Mouse (Mus musculus) cortical plate, adult 2 months (tissue): ENCODE data around the gene Cd83. TPM values are rescaled to one million over a fixed set of nuclear protein-coding genes. Genes with fewer than 3 reads are reported as not detected.

ENCODE experiments used
- H3K27ac ChIP-seq: fragments of 200-500 bp; 2 replicates; pipeline ENCODE4 v1.5.1; 2012; ENCODE audit warnings: low read length, control low read depth, inconsistent platforms; ENCODE audit not compliant: insufficient read depth
- H3K4me1 ChIP-seq: fragments of 200-500 bp; 2 replicates; pipeline ENCODE4 v1.6.1; 2011; ENCODE audit warnings: low read length; ENCODE audit not compliant: control insufficient read depth, insufficient read depth
- H3K4me3 ChIP-seq: fragments of 200-500 bp; 2 replicates; pipeline ENCODE4 v1.5.1; 2011; ENCODE audit warnings: mild to moderate bottlenecking, low read length, control low read depth; ENCODE audit not compliant: insufficient read depth
- CTCF ChIP-seq: fragments of 200-500 bp; IDR thresholded peaks from 2 replicates; pipeline ENCODE4 v1.5.1; 2011; ENCODE audit warnings: mild to moderate bottlenecking, control low read depth, low read length; ENCODE audit not compliant: insufficient read depth; ENCODE audit errors: extremely low read depth
- POLR2A ChIP-seq: fragments of 200-500 bp; IDR thresholded peaks from 2 replicates; pipeline ENCODE4 v1.6.1; 2011; ENCODE audit warnings: mild to moderate bottlenecking, low read length, control low read depth; ENCODE audit not compliant: insufficient read depth; ENCODE audit errors: extremely low read depth
- polyA plus RNA-seq: library from polyadenylated mRNA; depleted of rRNA; stranded (reverse); fragments of >200 nt; gene quantifications from 2 replicates; pipeline ENCODE4 v1.2.3, GENCODE M21; 2012

Gene Cd83
- polyA plus RNA-seq, 1 experiment = 11.7 TPM

GRCm38 (mm10) chr13:43755573-43755972, 29.0 kb upstream of the Cd83 start:
- no peak overlapping the region for H3K4me3 ChIP-seq
- TF ChIP-seq POLR2A (no peak), CTCF (no peak)
- H3K4me1 ChIP-seq = no peaks in the 10 kb centered on the region

GRCm38 (mm10) chr13:43761156-43761855, 23.3 kb upstream of the Cd83 start:
- TF ChIP-seq CTCF (no peak), POLR2A (no peak)

More at GRCm38 (mm10) chr13:43755573-43755972, 29.0 kb upstream of the Cd83 start:
- H3K27ac ChIP-seq = no peak overlapping the region

GRCm38 (mm10) chr13:43762901-43763300, 21.7 kb upstream of the Cd83 start:
- H3K27ac ChIP-seq = no peak overlapping the region
- no peak for TF ChIP-seq CTCF
- H3K4me3 ChIP-seq = no peak overlapping the region
- peaks cover 5% of the 10 kb centered on the region for H3K4me1 ChIP-seq

More at GRCm38 (mm10) chr13:43761156-43761855, 23.3 kb upstream of the Cd83 start:
- H3K27ac ChIP-seq = no peak overlapping the region
- H3K4me1 ChIP-seq = peaks cover 5% of the 10 kb centered on the region
- H3K4me3 ChIP-seq = no peak overlapping the region

- peaks cover 5% of the 10 kb centered on the region for H3K4me1 ChIP-seq
- no peak overlapping the region for H3K4me3 ChIP-seq
- H3K27ac ChIP-seq = no peak overlapping the region
- TF ChIP-seq POLR2A (no peak), CTCF (no peak)
Measured at GRCm38 (mm10) chr13:43763301-43763994, 21.1 kb upstream of the Cd83 start.

- no peak overlapping the region for H3K4me3 ChIP-seq
- H3K4me1 ChIP-seq = peaks cover 5% of the 10 kb centered on the region
- TF ChIP-seq POLR2A = no peak
- no peak for TF ChIP-seq CTCF
- H3K27ac ChIP-seq = no peak overlapping the region
Measured at GRCm38 (mm10) chr13:43763995-43764579, 20.5 kb upstream of the Cd83 start.

- peaks cover 5% of the 10 kb centered on the region for H3K4me1 ChIP-seq
- no peak overlapping the region for H3K27ac ChIP-seq
- no peak overlapping the region for H3K4me3 ChIP-seq
- no peak for TF ChIP-seq CTCF
- TF ChIP-seq POLR2A = no peak
Measured at GRCm38 (mm10) chr13:43765293-43765814, 19.2 kb upstream of the Cd83 start.

GRCm38 (mm10) chr13:43766786-43767680, 17.5 kb upstream of the Cd83 start:
- TF ChIP-seq POLR2A = no peak
- TF ChIP-seq CTCF = no peak
- Histone ChIP-seq H3K4me1 (peaks cover 5% of the 10 kb centered on the region), H3K4me3 (no peak overlapping the region), H3K27ac (no peak overlapping the region)

GRCm38 (mm10) chr13:43773020-43773419, 11.6 kb upstream of the Cd83 start:
- H3K4me1 ChIP-seq = peaks cover 3% of the 10 kb centered on the region
- H3K4me3 ChIP-seq = no peak overlapping the region
- TF ChIP-seq POLR2A = no peak
- TF ChIP-seq CTCF = no peak
- no peak overlapping the region for H3K27ac ChIP-seq
